Mouse (Mus musculus): ENCODE measurements at regions not wholly inside any gene's neighbourhood (a gene's known extent, or its start where the extent isn't known, plus 50 kb on each side); places are given as distances from the start of the nearest gene placed in this dataset.

DNA sequence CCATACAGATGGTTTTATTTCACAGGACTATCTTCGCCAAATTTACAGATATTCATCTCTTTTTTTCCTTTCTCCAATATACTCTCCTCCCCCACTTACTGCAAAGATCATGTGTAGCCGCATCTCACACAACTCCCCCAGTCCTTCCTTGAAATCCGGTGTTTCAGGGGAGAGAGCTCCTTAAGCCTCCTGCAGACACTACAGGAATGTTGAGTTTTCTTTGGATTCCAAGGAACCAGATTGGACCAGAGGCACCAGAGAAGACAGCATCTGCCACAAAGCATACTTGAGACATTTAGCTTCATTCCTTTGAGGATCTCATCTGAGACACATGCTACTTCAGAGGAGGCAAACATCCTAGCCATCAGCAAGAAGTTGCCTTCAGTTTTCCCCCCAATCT lies 558.4 kb upstream of the Cdh11 start:
- Histone ChIP-seq H3K9me3 (ENCODE audit: control insufficient read depth, low read length) (no peaks in the 10 kb centered on the region), H3K4me3 (ENCODE audit: low read length) (no peak overlapping the region), H3K27ac (ENCODE audit: low read depth, low read length) (no peak overlapping the region), H3K9ac (ENCODE audit: low read depth, low read length) (no peak overlapping the region), H3K4me1 (ENCODE audit: control insufficient read depth, insufficient read depth, low read depth, low read length) (no peaks in the 10 kb centered on the region), H3K27me3 (replicated peaks; ENCODE audit: control insufficient read depth, insufficient read depth, low read length) (no peaks in the 10 kb centered on the region), H3K4me2 (ENCODE audit: low read length) (no peak overlapping the region), H3K36me3 (ENCODE audit: control insufficient read depth, insufficient read depth, low read length) (no peaks in the 10 kb centered on the region)
- 93% methylated on average over 3 of the region's 3 CpGs for WGBS
- no peak for ATAC-seq

DNA sequence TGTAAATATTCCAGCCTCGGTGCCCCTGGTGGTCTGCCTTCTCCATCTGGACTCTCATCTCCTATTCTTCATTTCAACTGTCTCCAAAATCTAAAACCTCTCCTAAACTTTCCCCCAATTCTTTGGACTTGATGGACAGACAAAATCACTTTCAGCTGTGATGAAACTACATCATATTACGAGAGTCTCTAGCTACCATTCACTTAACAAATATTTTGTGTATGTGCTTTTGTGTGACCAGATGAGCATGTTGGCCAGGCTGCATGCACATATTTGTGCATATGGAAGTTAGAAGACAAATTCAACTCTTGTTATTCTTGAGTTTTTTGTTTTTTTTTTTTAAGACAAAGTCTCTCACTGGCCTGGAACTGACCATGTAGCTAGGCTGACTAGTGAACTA lies 559.4 kb upstream of the Cdh11 start:
- no peak overlapping the region for H3K4me2 ChIP-seq (ENCODE audit: low read length)
- ATAC-seq: no peak
- no peaks in the 10 kb centered on the region for H3K27me3 ChIP-seq (replicated peaks; ENCODE audit: control insufficient read depth, insufficient read depth, low read length)
- H3K4me3 ChIP-seq (ENCODE audit: low read length): no peak overlapping the region
- no peaks in the 10 kb centered on the region for H3K9me3 ChIP-seq (ENCODE audit: control insufficient read depth, low read length)
- 88% methylated on average over 2 of the region's 2 CpGs for WGBS
- no peaks in the 10 kb centered on the region for H3K4me1 ChIP-seq (ENCODE audit: control insufficient read depth, insufficient read depth, low read depth, low read length)
- no peaks in the 10 kb centered on the region for H3K36me3 ChIP-seq (ENCODE audit: control insufficient read depth, insufficient read depth, low read length)
- H3K27ac ChIP-seq (ENCODE audit: low read depth, low read length): no peak overlapping the region
- no peak overlapping the region for H3K9ac ChIP-seq (ENCODE audit: low read depth, low read length)

DNA sequence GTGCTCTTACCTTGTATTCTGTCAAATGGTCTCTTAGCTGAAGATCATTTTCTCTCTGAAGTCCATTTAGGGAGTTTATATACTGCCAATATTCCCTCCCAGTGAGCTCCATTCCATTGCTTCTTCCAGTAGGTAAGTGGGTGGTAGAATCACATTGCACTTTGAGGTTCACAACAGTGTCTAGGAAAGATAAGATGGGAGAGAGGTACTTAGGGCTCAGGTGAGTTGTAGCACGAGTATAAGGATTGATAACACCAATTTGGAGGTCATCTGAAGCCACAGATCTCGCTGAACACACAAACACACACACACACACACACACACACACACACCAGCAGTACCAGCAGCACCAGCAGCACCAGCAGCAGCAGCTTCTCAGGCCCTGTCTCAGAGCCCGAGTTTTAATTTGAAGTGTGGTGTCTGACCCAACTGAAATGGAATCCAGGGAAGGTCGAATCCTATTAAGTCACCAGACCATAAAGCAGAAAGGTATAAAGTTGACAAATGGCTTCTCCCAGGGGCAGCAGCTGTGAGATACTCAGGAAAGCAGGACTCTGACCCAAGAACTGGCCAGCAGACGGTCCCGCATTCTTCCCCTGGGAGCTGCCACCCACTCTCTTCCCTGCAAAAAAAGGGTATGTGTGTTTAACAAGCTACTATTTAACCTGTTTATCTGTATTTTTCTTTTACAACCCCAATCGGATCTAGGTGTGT lies 561.9 kb upstream of the Cdh11 start:
- Histone ChIP-seq H3K36me3 (ENCODE audit: control insufficient read depth, insufficient read depth, low read length) (no peaks in the 10 kb centered on the region), H3K27ac (ENCODE audit: low read depth, low read length) (no peak overlapping the region), H3K4me3 (ENCODE audit: low read length) (no peak overlapping the region), H3K9me3 (ENCODE audit: control insufficient read depth, low read length) (no peaks in the 10 kb centered on the region), H3K4me2 (ENCODE audit: low read length) (no peak overlapping the region), H3K4me1 (ENCODE audit: control insufficient read depth, insufficient read depth, low read depth, low read length) (no peaks in the 10 kb centered on the region), H3K27me3 (replicated peaks; ENCODE audit: control insufficient read depth, insufficient read depth, low read length) (no peaks in the 10 kb centered on the region), H3K9ac (ENCODE audit: low read depth, low read length) (no peak overlapping the region)
- no peak for ATAC-seq
- WGBS: 63% methylated on average over 7 of the region's 7 CpGs

DNA sequence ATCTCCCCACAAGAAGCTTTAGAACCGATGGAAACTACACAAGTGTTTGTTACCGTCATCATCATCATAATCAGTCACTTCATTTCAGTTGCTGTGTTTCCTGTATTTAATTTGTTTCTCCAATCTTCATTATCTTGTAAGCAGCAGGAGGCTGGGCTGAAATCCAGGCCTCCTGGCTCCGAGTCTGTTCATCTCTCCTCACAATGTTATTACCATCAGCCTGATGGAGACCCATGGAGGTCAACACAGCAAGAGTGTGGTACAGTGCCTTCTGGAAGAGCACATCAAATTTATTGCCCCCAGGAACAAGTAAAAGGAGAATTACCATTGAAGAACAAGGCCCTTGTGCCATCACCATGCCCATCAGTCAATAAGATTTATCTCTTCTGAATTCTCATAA lies 576.3 kb upstream of the Cdh11 start:
- no peaks in the 10 kb centered on the region for H3K4me1 ChIP-seq (ENCODE audit: control insufficient read depth, insufficient read depth, low read depth, low read length)
- no peaks in the 10 kb centered on the region for H3K9me3 ChIP-seq (ENCODE audit: control insufficient read depth, low read length)
- H3K27ac ChIP-seq (ENCODE audit: low read depth, low read length): no peak overlapping the region
- peak; percentile 50; the same call in 1 of the 2 replicates for ATAC-seq
- H3K27me3 ChIP-seq (replicated peaks; ENCODE audit: control insufficient read depth, insufficient read depth, low read length): no peaks in the 10 kb centered on the region
- H3K4me3 ChIP-seq (ENCODE audit: low read length): no peak overlapping the region
- H3K9ac ChIP-seq (ENCODE audit: low read depth, low read length): no peak overlapping the region
- no peaks in the 10 kb centered on the region for H3K36me3 ChIP-seq (ENCODE audit: control insufficient read depth, insufficient read depth, low read length)
- H3K4me2 ChIP-seq (ENCODE audit: low read length): no peak overlapping the region
- WGBS: 34% methylated on average over 3 of the region's 3 CpGs

DNA sequence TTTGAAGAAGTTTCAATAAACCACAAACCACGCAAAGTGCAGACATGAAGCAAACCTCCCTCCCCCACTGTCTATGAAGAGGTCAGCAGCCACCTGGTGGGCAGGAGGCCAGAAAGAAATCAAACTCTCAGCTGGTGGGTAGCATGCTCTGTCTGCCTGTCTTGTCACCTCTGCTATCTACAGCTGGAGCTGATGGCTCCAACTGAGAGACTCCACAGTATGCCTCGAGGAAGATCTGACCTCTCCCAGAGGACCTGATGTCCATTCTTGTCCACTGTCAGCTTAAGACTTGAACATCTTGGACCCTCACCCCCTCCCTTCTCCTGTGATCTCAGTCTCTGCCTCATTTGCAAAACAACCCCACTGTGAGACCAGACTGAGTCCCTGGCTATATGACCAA lies 585.0 kb upstream of the Cdh11 start:
- peak; percentile 58 for ATAC-seq
- no peak overlapping the region for H3K4me3 ChIP-seq (ENCODE audit: low read length)
- H3K27ac ChIP-seq (ENCODE audit: low read depth, low read length): no peak overlapping the region
- H3K36me3 ChIP-seq (ENCODE audit: control insufficient read depth, insufficient read depth, low read length): no peaks in the 10 kb centered on the region
- no peak overlapping the region for H3K4me2 ChIP-seq (ENCODE audit: low read length)
- H3K4me1 ChIP-seq (ENCODE audit: control insufficient read depth, insufficient read depth, low read depth, low read length): no peaks in the 10 kb centered on the region
- H3K27me3 ChIP-seq (replicated peaks; ENCODE audit: control insufficient read depth, insufficient read depth, low read length): no peaks in the 10 kb centered on the region
- H3K9me3 ChIP-seq (ENCODE audit: control insufficient read depth, low read length): no peaks in the 10 kb centered on the region
- H3K9ac ChIP-seq (ENCODE audit: low read depth, low read length): no peak overlapping the region
- WGBS: 52% methylated on average over 2 of the region's 2 CpGs

DNA sequence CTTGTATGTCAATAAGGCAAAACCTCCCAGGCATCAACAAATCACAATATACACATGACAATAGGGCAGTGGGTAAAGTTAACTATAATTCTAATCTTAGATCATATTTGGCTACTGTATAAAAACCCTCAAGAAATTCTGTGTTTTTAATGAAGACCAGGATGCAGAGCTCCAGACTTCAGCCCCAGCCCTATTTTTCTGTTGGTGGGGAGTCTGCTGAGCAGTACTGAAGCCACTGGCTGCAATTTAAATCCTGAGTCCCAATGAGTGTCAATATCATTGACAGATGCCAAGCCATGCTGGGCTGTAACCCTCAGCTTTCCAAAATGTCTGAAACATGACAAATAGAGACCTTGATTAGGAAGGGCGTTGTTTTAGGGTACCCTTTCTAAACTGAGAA lies 587.6 kb upstream of the Cdh11 start:
- no peak for ATAC-seq
- Histone ChIP-seq H3K36me3 (ENCODE audit: control insufficient read depth, insufficient read depth, low read length) (no peaks in the 10 kb centered on the region), H3K9ac (ENCODE audit: low read depth, low read length) (no peak overlapping the region), H3K4me2 (ENCODE audit: low read length) (no peak overlapping the region), H3K9me3 (ENCODE audit: control insufficient read depth, low read length) (no peaks in the 10 kb centered on the region), H3K27me3 (replicated peaks; ENCODE audit: control insufficient read depth, insufficient read depth, low read length) (no peaks in the 10 kb centered on the region), H3K4me3 (ENCODE audit: low read length) (no peak overlapping the region), H3K4me1 (ENCODE audit: control insufficient read depth, insufficient read depth, low read depth, low read length) (no peaks in the 10 kb centered on the region), H3K27ac (ENCODE audit: low read depth, low read length) (no peak overlapping the region)
- 87% methylated on average over 1 of the region's 1 CpGs for WGBS

DNA sequence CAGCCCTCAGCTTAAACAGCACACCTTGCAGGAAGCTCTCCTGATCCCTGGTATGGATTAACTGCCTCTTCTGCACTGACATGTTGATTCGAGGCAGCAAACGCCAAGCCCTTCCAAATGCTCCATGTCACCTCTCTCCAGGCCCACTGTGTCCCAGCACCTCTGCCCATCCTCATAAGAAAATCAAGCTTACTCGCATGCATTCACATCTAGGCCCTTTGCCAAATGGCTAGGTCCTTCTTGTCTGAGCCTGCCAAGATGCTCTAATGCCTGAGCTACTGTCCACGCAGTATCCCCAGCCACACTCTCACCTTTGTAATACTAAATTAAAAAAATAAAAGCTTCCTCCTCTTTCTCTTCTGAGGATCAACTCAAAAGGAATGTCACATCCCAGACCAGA lies 588.7 kb upstream of the Cdh11 start:
- no peak for ATAC-seq

DNA sequence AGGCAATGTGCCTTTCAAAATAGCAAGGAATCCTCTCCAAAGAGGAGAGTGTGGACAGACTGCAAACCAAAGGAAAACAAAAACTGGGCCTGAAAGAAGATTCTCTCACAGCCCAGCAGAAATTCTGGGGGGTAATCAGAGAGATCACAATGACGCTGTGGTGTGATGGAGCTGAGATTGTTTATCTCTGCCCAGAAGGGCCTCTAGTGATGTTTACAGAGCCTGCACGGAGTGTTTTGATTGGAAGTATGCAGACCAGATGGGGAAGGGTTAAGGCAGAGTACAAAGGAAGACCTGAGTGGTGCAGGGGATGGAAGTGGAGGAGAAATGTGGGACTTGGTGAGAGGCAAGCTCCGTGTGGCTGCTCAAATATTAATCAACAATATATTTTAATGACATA lies 593.1 kb upstream of the Cdh11 start:
- H3K4me3 ChIP-seq (ENCODE audit: low read length): no peak overlapping the region
- H3K4me2 ChIP-seq (ENCODE audit: low read length): no peak overlapping the region
- H3K27me3 ChIP-seq (replicated peaks; ENCODE audit: control insufficient read depth, insufficient read depth, low read length): no peaks in the 10 kb centered on the region
- no peak overlapping the region for H3K27ac ChIP-seq (ENCODE audit: low read depth, low read length)
- no peaks in the 10 kb centered on the region for H3K9me3 ChIP-seq (ENCODE audit: control insufficient read depth, low read length)
- WGBS: 58% methylated on average over 3 of the region's 3 CpGs
- H3K36me3 ChIP-seq (ENCODE audit: control insufficient read depth, insufficient read depth, low read length): no peaks in the 10 kb centered on the region
- ATAC-seq: no peak
- no peaks in the 10 kb centered on the region for H3K4me1 ChIP-seq (ENCODE audit: control insufficient read depth, insufficient read depth, low read depth, low read length)
- no peak overlapping the region for H3K9ac ChIP-seq (ENCODE audit: low read depth, low read length)

More for the DNA sequence above, 588.7 kb upstream of the Cdh11 start:
- Histone ChIP-seq H3K4me1 (ENCODE audit: control insufficient read depth, insufficient read depth, low read depth, low read length) (no peaks in the 10 kb centered on the region), H3K9me3 (ENCODE audit: control insufficient read depth, low read length) (no peaks in the 10 kb centered on the region), H3K36me3 (ENCODE audit: control insufficient read depth, insufficient read depth, low read length) (no peaks in the 10 kb centered on the region), H3K27ac (ENCODE audit: low read depth, low read length) (no peak overlapping the region), H3K27me3 (replicated peaks; ENCODE audit: control insufficient read depth, insufficient read depth, low read length) (no peaks in the 10 kb centered on the region), H3K4me3 (ENCODE audit: low read length) (no peak overlapping the region), H3K9ac (ENCODE audit: low read depth, low read length) (no peak overlapping the region), H3K4me2 (ENCODE audit: low read length) (no peak overlapping the region)
- WGBS: 67% methylated on average over 4 of the region's 4 CpGs

DNA sequence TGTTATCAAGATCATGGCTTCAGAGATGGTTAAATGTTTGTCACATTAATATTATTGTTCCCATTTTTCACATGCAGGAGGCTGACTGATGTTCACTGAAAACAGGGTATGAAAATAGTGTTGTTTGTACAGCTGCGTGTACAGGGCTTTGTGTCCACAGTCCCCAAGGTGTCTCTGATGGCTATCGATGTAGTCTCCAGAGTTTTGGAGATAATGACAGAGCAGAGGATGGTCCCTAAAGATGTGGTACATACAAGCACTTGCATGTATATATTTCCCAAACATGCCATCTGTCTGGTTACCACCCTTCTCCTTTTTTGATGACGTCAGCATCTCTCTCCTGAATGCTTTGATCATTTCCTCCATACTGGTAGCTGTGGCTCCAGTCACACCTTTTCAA lies 596.1 kb upstream of the Cdh11 start:
- Histone ChIP-seq H3K9ac (ENCODE audit: low read depth, low read length) (no peak overlapping the region), H3K4me3 (ENCODE audit: low read length) (no peak overlapping the region), H3K27ac (ENCODE audit: low read depth, low read length) (no peak overlapping the region), H3K36me3 (ENCODE audit: control insufficient read depth, insufficient read depth, low read length) (no peaks in the 10 kb centered on the region), H3K4me1 (ENCODE audit: control insufficient read depth, insufficient read depth, low read depth, low read length) (no peaks in the 10 kb centered on the region), H3K9me3 (ENCODE audit: control insufficient read depth, low read length) (no peaks in the 10 kb centered on the region), H3K4me2 (ENCODE audit: low read length) (no peak overlapping the region), H3K27me3 (replicated peaks; ENCODE audit: control insufficient read depth, insufficient read depth, low read length) (no peaks in the 10 kb centered on the region)
- ATAC-seq: no peak
- WGBS: 77% methylated on average over 3 of the region's 3 CpGs

DNA sequence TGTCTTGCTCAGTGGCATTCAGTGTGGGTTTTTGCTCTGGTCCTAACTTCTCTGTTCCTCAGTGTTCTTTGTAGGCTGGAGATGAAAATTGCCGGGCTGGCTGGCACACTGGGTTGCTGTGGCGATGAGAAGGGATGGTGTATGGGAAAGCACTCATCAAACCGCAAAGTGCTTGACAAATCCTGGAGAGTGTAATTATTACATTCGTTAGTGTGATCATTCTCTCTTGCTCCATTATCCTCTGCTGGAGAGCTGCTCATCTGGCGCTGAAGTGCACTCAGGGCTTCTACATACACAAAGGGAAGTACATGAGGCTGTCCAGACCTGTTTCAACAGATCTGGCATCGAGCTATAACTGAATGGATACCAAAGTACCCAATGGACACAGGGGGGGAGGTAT lies 605.9 kb upstream of the Cdh11 start:
- WGBS: 73% methylated on average over 6 of the region's 6 CpGs
- Histone ChIP-seq H3K4me2 (ENCODE audit: low read length) (no peak overlapping the region), H3K4me3 (ENCODE audit: low read length) (no peak overlapping the region), H3K4me1 (ENCODE audit: control insufficient read depth, insufficient read depth, low read depth, low read length) (no peaks in the 10 kb centered on the region), H3K27ac (ENCODE audit: low read depth, low read length) (no peak overlapping the region), H3K9me3 (ENCODE audit: control insufficient read depth, low read length) (no peaks in the 10 kb centered on the region), H3K27me3 (replicated peaks; ENCODE audit: control insufficient read depth, insufficient read depth, low read length) (no peaks in the 10 kb centered on the region), H3K36me3 (ENCODE audit: control insufficient read depth, insufficient read depth, low read length) (no peaks in the 10 kb centered on the region), H3K9ac (ENCODE audit: low read depth, low read length) (no peak overlapping the region)
- no peak for ATAC-seq

Measured in hindbrain, embryonic 16.5 days (tissue).